Mouse (Mus musculus): Measurements from ENCODE around the gene Inka1. TPM values are rescaled to one million over a fixed set of nuclear protein-coding genes. Genes with fewer than 3 reads are reported as not detected.

The Inka1 gene
- polyA plus RNA-seq, 1 experiment from 2014 or later, result 81.8 TPM

- Histone ChIP-seq H3K9me3 (ENCODE audit: low read depth, low read length) (no peaks in the 10 kb centered on the region), H3K27ac (ENCODE audit: low read depth) (no peak overlapping the region), H3K4me1 (ENCODE audit: insufficient read depth) (no peaks in the 10 kb centered on the region; the same call in 1 of the 2 replicates), H3K27me3 (ENCODE audit: insufficient read depth, low read length) (peaks cover 16% of the 10 kb centered on the region; the same call in 1 of the 2 replicates), H3K36me3 (ENCODE audit: insufficient read depth) (no peaks in the 10 kb centered on the region), H3K4me2 (peak overlapping the region; percentile 95), H3K9ac (peak overlapping the region; percentile 58; the same call in 1 of the 2 replicates), H3K4me3 (ENCODE audit: low read depth, low read length) (peak overlapping the region; percentile 50)
- 17% methylated on average over 3 of the region's 3 CpGs for WGBS
- no peak for ATAC-seq (ENCODE audit: insufficient read depth)
- TF ChIP-seq CTCF (IDR thresholded peaks at IDR 0.05; ENCODE audit: low read depth), result no peak
- no peak for DNase-seq
These were observed 48.8 kb downstream of the Inka1 start for GRCm38 (mm10) chr9:107936831-107937230.

GRCm38 (mm10) chr9:107936215-107936822 lies 49.4 kb downstream of the Inka1 start:
- peak; percentile 47; the same call in 1 of the 2 replicates for ATAC-seq (ENCODE audit: insufficient read depth)
- peaks cover 16% of the 10 kb centered on the region; the same call in 1 of the 2 replicates for H3K27me3 ChIP-seq (ENCODE audit: insufficient read depth, low read length)
- peak overlapping the region; percentile 58 for H3K9ac ChIP-seq
- H3K9me3 ChIP-seq (ENCODE audit: low read depth, low read length), result no peaks in the 10 kb centered on the region
- H3K4me2 ChIP-seq, result peak overlapping the region; percentile 95
- H3K27ac ChIP-seq (ENCODE audit: low read depth), result no peak overlapping the region
- peak; percentile 19 for DNase-seq
- no peaks in the 10 kb centered on the region for H3K36me3 ChIP-seq (ENCODE audit: insufficient read depth)
- 3% methylated on average over 29 of the region's 29 CpGs for WGBS
- TF ChIP-seq CTCF (IDR thresholded peaks at IDR 0.05; ENCODE audit: low read depth), result no peak
- H3K4me1 ChIP-seq (ENCODE audit: insufficient read depth), result no peaks in the 10 kb centered on the region; the same call in 1 of the 2 replicates
- H3K4me3 ChIP-seq (ENCODE audit: low read depth, low read length), result peak overlapping the region; percentile 50

- TF ChIP-seq CTCF (IDR thresholded peaks at IDR 0.05; ENCODE audit: low read depth), result no peak
- Histone ChIP-seq H3K4me1 (ENCODE audit: insufficient read depth) (no peaks in the 10 kb centered on the region; the same call in 1 of the 2 replicates), H3K4me3 (ENCODE audit: low read depth, low read length) (peak overlapping the region; percentile 50), H3K27me3 (ENCODE audit: insufficient read depth, low read length) (peaks cover 16% of the 10 kb centered on the region; the same call in 1 of the 2 replicates), H3K9me3 (ENCODE audit: low read depth, low read length) (no peaks in the 10 kb centered on the region), H3K27ac (ENCODE audit: low read depth) (no peak overlapping the region), H3K9ac (peak overlapping the region; percentile 58), H3K36me3 (ENCODE audit: insufficient read depth) (no peaks in the 10 kb centered on the region), H3K4me2 (peak overlapping the region; percentile 95)
- under 1% methylated on average over 41 of the region's 41 CpGs for WGBS
- peak; percentile 56 for DNase-seq
- ATAC-seq (ENCODE audit: insufficient read depth), result peak; percentile 48; the same call in 1 of the 2 replicates
These were observed 49.9 kb downstream of the Inka1 start for GRCm38 (mm10) chr9:107935790-107936214.

- DNase-seq (no peak), ATAC-seq (ENCODE audit: insufficient read depth) (no peak)
- Histone ChIP-seq H3K27me3 (ENCODE audit: insufficient read depth, low read length) (peaks cover 16% of the 10 kb centered on the region; the same call in 1 of the 2 replicates), H3K27ac (ENCODE audit: low read depth) (no peak within 1 kb of the TSS), H3K9ac (peak within 1 kb of the TSS; percentile 58), H3K4me3 (ENCODE audit: low read depth, low read length) (peak within 1 kb of the TSS; percentile 50), H3K4me2 (peak within 1 kb of the TSS; percentile 95), H3K36me3 (ENCODE audit: insufficient read depth) (no peaks in the 10 kb centered on the region), H3K4me1 (ENCODE audit: insufficient read depth) (no peaks in the 10 kb centered on the region; the same call in 1 of the 2 replicates), H3K9me3 (ENCODE audit: low read depth, low read length) (no peaks in the 10 kb centered on the region)
- no peak for TF ChIP-seq CTCF (IDR thresholded peaks at IDR 0.05; ENCODE audit: low read depth)
- 10% methylated on average over 3 of the region's 3 CpGs for WGBS
These were observed 50.3 kb downstream of the Inka1 start, which contains the start of gene Camkv for GRCm38 (mm10) chr9:107935374-107935773. Gene Camkv, plus strand, starts transcription at chr9:107935674.

Other genes with a start within 250 kb of the Inka1 start
- gene Rbm5, start 214.9 kb downstream of the Inka1 start, polyA plus RNA-seq (2014; fragmentation: Nextera tagmentation; extraction: Ambion mirVana), result 176 and 184 TPM in 2 replicates
- 73.2 and 74.4 TPM in 2 replicates for gene Rbm6, start 112.6 kb downstream of the Inka1 start, polyA plus RNA-seq (2014; fragmentation: Nextera tagmentation; extraction: Ambion mirVana)
- gene Mon1a, start 97.7 kb downstream of the Inka1 start, polyA plus RNA-seq (2014; fragmentation: Nextera tagmentation; extraction: Ambion mirVana), result 11.9 and 13.0 TPM in 2 replicates
- gene Mst1r, start 79.0 kb downstream of the Inka1 start, polyA plus RNA-seq (2014; fragmentation: Nextera tagmentation; extraction: Ambion mirVana), result 1.7 and 2.2 TPM in 2 replicates
- gene Actl11, start 57.4 kb downstream of the Inka1 start, polyA plus RNA-seq (2014; fragmentation: Nextera tagmentation; extraction: Ambion mirVana), result not detected in 2 replicates
- 2.7 TPM in 2 replicates for gene Camkv, start 50.2 kb downstream of the Inka1 start, polyA plus RNA-seq (2014; fragmentation: Nextera tagmentation; extraction: Ambion mirVana)
- gene Traip, start 35.7 kb downstream of the Inka1 start, polyA plus RNA-seq (2014; fragmentation: Nextera tagmentation; extraction: Ambion mirVana), result 30.7 and 31.2 TPM in 2 replicates
- gene Uba7, start 10.4 kb downstream of the Inka1 start, polyA plus RNA-seq (2014; fragmentation: Nextera tagmentation; extraction: Ambion mirVana), result 18.1 and 18.8 TPM in 2 replicates
- 4.0 and 4.5 TPM in 2 replicates for gene Gm20661, start 2.8 kb downstream of the Inka1 start, polyA plus RNA-seq (2014; fragmentation: Nextera tagmentation; extraction: Ambion mirVana)
- 7.7 and 8.3 TPM in 2 replicates for gene Cdhr4, start 6.6 kb upstream of the Inka1 start, polyA plus RNA-seq (2014; fragmentation: Nextera tagmentation; extraction: Ambion mirVana)
- 0.30 and 0.37 TPM in 2 replicates for gene Gm20662, start 10.5 kb upstream of the Inka1 start, polyA plus RNA-seq (2014; fragmentation: Nextera tagmentation; extraction: Ambion mirVana)
- gene Ip6k1, start 16.6 kb upstream of the Inka1 start, polyA plus RNA-seq (2014; fragmentation: Nextera tagmentation; extraction: Ambion mirVana), result 28.4 and 29.3 TPM in 2 replicates
- 22.2 and 25.7 TPM in 2 replicates for gene Gmppb, start 63.4 kb upstream of the Inka1 start, polyA plus RNA-seq (2014; fragmentation: Nextera tagmentation; extraction: Ambion mirVana)
- gene Amigo3, start 67.3 kb upstream of the Inka1 start, polyA plus RNA-seq (2014; fragmentation: Nextera tagmentation; extraction: Ambion mirVana), result 3.1 and 3.4 TPM in 2 replicates
- 0.18 and 0.20 TPM in 2 replicates for gene Mst1, start 94.6 kb upstream of the Inka1 start, polyA plus RNA-seq (2014; fragmentation: Nextera tagmentation; extraction: Ambion mirVana)
- 27.9 and 30.9 TPM in 2 replicates for gene Rnf123, start 97.5 kb upstream of the Inka1 start, polyA plus RNA-seq (2014; fragmentation: Nextera tagmentation; extraction: Ambion mirVana)
- 49.4 and 49.9 TPM in 2 replicates for gene Apeh, start 108.7 kb upstream of the Inka1 start, polyA plus RNA-seq (2014; fragmentation: Nextera tagmentation; extraction: Ambion mirVana)
- gene Bsn, start 204.5 kb upstream of the Inka1 start, polyA plus RNA-seq (2014; fragmentation: Nextera tagmentation; extraction: Ambion mirVana), result 0.15 and 0.24 TPM in 2 replicates

Data from lung, embryonic 14.5 days (tissue).